Mouse (Mus musculus) testis, adult 10 weeks (tissue): ENCODE measurements around the gene Ccl20. TPM values are rescaled to one million over a fixed set of nuclear protein-coding genes. Genes with fewer than 3 reads are reported as not detected.

Experiments used
- polyA plus RNA-seq: library from polyadenylated mRNA; stranded (reverse); fragments of 350-450 nt; fragmentation: Illumina TruSeq; extraction: RNeasy Lipid Tissue Mini Kit (QIAGEN cat#74804); gene quantifications from one replicate; pipeline ENCODE4 v1.2.3, GENCODE M21; 2014; ENCODE audit warnings: low read depth, low replicate concordance

Gene Ccl20
- not detected for polyA plus RNA-seq

DNA sequence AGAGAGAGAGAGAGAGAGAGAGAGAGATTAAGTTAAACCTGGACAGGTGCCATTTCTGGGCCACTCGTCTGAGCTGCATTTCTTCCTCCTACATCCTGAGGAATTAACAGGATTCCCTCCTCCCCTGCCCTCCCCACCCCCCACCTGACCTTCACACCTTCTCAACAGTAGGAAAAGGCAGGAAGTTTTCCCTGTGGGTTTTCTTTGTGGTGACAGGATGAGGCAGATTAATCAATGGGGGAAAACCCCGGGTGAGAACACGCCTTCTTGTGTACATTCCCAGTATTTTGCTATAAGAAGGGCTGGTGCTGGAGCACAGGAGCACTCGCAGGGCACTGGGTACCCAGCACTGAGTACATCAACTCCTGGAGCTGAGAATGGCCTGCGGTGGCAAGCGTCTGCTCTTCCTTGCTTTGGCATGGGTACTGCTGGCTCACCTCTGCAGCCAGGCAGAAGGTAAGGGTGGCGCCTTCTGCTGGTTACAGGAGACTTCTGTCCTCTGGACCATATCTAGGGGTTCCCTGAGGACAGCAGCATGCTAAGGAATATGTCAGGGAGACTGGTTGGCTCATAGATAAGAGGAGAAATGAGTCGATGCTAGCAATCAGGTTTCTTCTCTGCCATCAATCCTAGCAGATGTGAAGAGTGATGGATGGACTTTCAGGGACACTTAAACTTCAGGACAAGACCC, at the start of gene Ccl20:
Gene Ccl20, plus strand, starts transcription at position 320 of the 691 bp plus-strand sequence.

DNA sequence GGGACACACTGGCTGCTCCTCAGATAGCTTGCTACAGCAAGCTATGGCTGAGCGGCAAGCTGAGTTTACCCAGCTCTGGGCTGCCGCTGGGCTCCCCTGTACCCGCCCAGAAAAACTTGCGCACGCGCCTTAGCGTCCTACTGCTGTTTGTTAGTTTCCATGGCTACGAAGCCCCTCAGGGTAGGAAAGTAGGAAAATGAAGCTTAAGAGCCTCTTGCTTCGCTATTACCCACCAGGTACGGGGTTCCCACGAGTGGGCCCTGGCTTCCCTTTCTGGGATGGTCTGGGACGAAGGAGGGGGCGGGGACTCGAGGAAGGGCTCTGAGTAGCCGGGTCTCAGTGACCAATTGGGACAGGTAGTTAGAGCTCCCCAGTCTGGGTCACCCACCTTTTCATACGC, 43.0 kb downstream of the Ccl20 start, which contains the start of gene Daw1:
Gene Daw1, plus strand, starts transcription at position 150 of the 400 bp plus-strand sequence.

Other genes starting within 250 kb of the Ccl20 start
- gene A030005L19Rik, start 203.4 kb upstream of the Ccl20 start, polyA plus RNA-seq: 0.87 TPM
- not detected for gene A030014E15Rik, start 191.8 kb upstream of the Ccl20 start, polyA plus RNA-seq
- gene Gm6217, start 185.4 kb upstream of the Ccl20 start, polyA plus RNA-seq: not detected
- gene A030003K21Rik, start 173.4 kb upstream of the Ccl20 start, polyA plus RNA-seq: not detected
- not detected for gene Gm7544, start 160.8 kb upstream of the Ccl20 start, polyA plus RNA-seq
- gene Gm47955, start 156.5 kb upstream of the Ccl20 start, polyA plus RNA-seq: not detected
- gene Gm47959, start 116.2 kb upstream of the Ccl20 start, polyA plus RNA-seq: not detected
- gene Slc19a3, start 78.3 kb upstream of the Ccl20 start, polyA plus RNA-seq: 0.38 TPM
- not detected for gene Krtap28-10, start 74.3 kb upstream of the Ccl20 start, polyA plus RNA-seq
- gene Gm47969, start 71.8 kb upstream of the Ccl20 start, polyA plus RNA-seq: not detected
- gene A030005K14Rik, start 57.4 kb upstream of the Ccl20 start, polyA plus RNA-seq: not detected
- gene Krtap28-13, start 55.8 kb upstream of the Ccl20 start, polyA plus RNA-seq: not detected
- gene Daw1, start 43.0 kb downstream of the Ccl20 start, polyA plus RNA-seq: 51.0 TPM